Comparison of ENCODE assay signal across 9 mouse cellular contexts in the genomic region with DNA sequence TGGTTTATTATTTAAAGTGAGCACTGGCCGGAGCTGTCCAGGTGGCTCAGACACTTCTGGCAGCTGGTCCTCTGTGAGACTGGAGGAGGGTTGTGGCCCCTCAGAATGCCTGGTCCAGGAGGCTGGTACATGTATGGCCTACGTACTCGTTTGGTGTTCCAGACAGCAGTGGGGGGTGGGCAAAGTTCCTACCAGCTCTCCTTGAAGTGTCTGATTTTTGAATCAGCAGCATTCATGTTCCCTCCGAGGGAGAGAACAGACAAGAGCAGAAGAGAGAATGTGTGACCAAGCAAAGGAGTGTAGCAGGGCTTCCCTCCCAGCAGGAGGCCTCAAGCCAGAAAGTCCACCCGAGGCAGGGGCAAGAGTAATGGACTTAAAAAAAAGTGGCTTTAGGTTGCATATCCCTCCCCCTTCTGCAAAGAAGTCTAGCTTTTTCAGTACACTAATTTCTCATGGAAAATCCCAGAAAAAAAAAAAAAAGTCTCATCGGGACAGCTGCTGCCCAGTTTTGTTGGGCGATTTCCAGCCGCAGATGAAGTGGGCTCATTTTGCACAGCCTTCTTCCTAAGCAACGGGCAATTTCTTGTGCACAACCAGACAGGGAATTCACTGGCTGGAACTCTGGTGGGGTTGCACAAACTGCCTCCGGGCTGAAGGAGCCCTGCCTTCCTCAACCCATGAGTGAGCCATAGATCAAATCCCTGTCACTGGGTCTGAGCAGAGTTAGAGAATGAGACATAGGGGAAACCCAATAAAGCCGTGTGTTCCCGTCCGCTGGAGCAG. TPM values are rescaled to one million over a fixed set of nuclear protein-coding genes. Genes with fewer than 3 reads are reported as not detected.
A peak's percentile ranks its signal among the peaks of the same experiment; 100 is the strongest.
DNase-seq lines count a peak whose midpoint lies in the region; ATAC-seq and TF ChIP-seq lines count a peak whose summit lies in the region.
"Had no signal": no experiment of that assay in that cellular context is flagged by ENCODE, and none has a peak within 500 bp of the region (broad histone marks: within the 10 kb centered on the region; RNA-seq: fewer than 3 reads in every experiment).

No protein-coding gene starts in this region.

- no peaks in the 10 kb centered on the region for H3K9me3 ChIP-seq in hindbrain, embryonic 16.5 days (ENCODE audit: control insufficient read depth, low read length)
- H3K9me3 ChIP-seq in limb, embryonic 12.5 days, result no peaks in the 10 kb centered on the region

- no peak overlapping the region for H3K9ac ChIP-seq in hindbrain, embryonic 16.5 days (ENCODE audit: low read depth, low read length)
- H3K9ac ChIP-seq in limb, embryonic 12.5 days (replicated peaks), result no peak overlapping the region

- no peaks in the 10 kb centered on the region for H3K27me3 ChIP-seq in hindbrain, embryonic 16.5 days (replicated peaks; ENCODE audit: control insufficient read depth, insufficient read depth, low read length)
- H3K27me3 ChIP-seq in limb, embryonic 12.5 days, result no peaks in the 10 kb centered on the region

- H3K27ac ChIP-seq in hindbrain, embryonic 16.5 days (ENCODE audit: low read depth, low read length), result peak overlapping the region; percentile 46; the same call in 1 of the 2 replicates
- peak overlapping the region; percentile 80 for H3K27ac ChIP-seq in limb, embryonic 12.5 days
- H3K27ac ChIP-seq: macrophage had no signal

- no peaks in the 10 kb centered on the region for H3K4me1 ChIP-seq in lung, adult 2 months (ENCODE audit: control insufficient read depth, insufficient read depth, low read length)
- peaks cover 8% of the 10 kb centered on the region for H3K4me1 ChIP-seq in hindbrain, embryonic 16.5 days (ENCODE audit: control insufficient read depth, insufficient read depth, low read depth, low read length)
- H3K4me1 ChIP-seq in limb, embryonic 12.5 days (replicated peaks), result peaks cover 31% of the 10 kb centered on the region

- 67% methylated on average over 13 of the region's 13 CpGs for WGBS in lung, adult 2 months
- 27% methylated on average over 13 of the region's 13 CpGs for WGBS in hindbrain, embryonic 16.5 days
- 35% methylated on average over 13 of the region's 13 CpGs for WGBS in limb, embryonic 12.5 days

- no peak for TF ChIP-seq CTCF in lung, adult 2 months (IDR thresholded peaks at IDR 0.05; ENCODE audit: insufficient read depth, low read length)

- ATAC-seq in hindbrain, embryonic 16.5 days, result peak; percentile 77
- ATAC-seq in limb, embryonic 12.5 days (ENCODE audit: insufficient number of reproducible peaks, insufficient read depth, low FRiP score, low TSS enrichment, low read depth), result peak; percentile 41; the same call in 1 of the 2 replicates

- DNase-seq in adrenal gland, adult 2 months, result peak; percentile 48
- no peak for DNase-seq in adrenal gland, postnatal 4 days (ENCODE audit: low spot score in 2 of 2)
- peak; percentile 10 to 36 for DNase-seq in lung, adult 18-20 months
- DNase-seq in lung, adult 2 months, result no peak
- DNase-seq in right cerebral cortex, postnatal 14 days, result peak; percentile 72
- DNase-seq in spleen, adult 12 weeks (ENCODE audit: low spot score), result no peak

- no peak overlapping the region for H3K4me2 ChIP-seq in hindbrain, embryonic 16.5 days (ENCODE audit: low read length)
- no peak overlapping the region for H3K4me2 ChIP-seq in limb, embryonic 12.5 days

- H3K36me3 ChIP-seq in hindbrain, embryonic 16.5 days (ENCODE audit: control insufficient read depth, insufficient read depth, low read length), result no peaks in the 10 kb centered on the region
- no peaks in the 10 kb centered on the region for H3K36me3 ChIP-seq in limb, embryonic 12.5 days

- TF ChIP-seq POLR2A in lung, adult 2 months (IDR thresholded peaks at IDR 0.05; ENCODE audit: borderline replicate concordance, extremely low read depth, low read depth, low read length), result no peak

- no peak overlapping the region for H3K4me3 ChIP-seq in lung, adult 2 months (replicated peaks; ENCODE audit: extremely low read depth, low read depth, low read length)
- no peak overlapping the region for H3K4me3 ChIP-seq in hindbrain, embryonic 16.5 days (ENCODE audit: low read length)
- H3K4me3 ChIP-seq in limb, embryonic 12.5 days (replicated peaks), result no peak overlapping the region

RNA-seq across cellular contexts. Expression of a gene that starts 28.4 kb away (rescaled TPM):
- 1 to 10 TPM; 2.2 to 4.3 TPM for total RNA-seq in adrenal gland, adult 2 months (2021)
- 4.6 and 6.3 TPM in 2 replicates for polyA plus RNA-seq in adrenal gland, adult 2 months (2012; rRNA removed)
- 1 to 10 TPM; 5.2 to 9.6 TPM for total RNA-seq in adrenal gland, postnatal 4 days (2021)
- 7.2 and 7.5 TPM in 2 replicates for polyA plus RNA-seq in lung, adult 2 months (2012; rRNA removed)
- polyA plus RNA-seq in hindbrain, embryonic 16.5 days (2015; fragmentation: Nextera tagmentation; extraction: Ambion mirVana), result 3.3 and 3.8 TPM in 2 replicates
- polyA plus RNA-seq in limb, embryonic 12.5 days (2016; fragmentation: Nextera tagmentation; extraction: Ambion mirVana), result 11.6 and 12.9 TPM in 2 replicates
- polyA plus RNA-seq: macrophage had no signal

Comparison
In these comparisons a context has a peak if more than half of its experiments do, and no peak if none do; other contexts are left out.
1. DNase-seq: peak in adrenal gland, adult 2 months (single experiment), lung, adult 18-20 months (2 of 2) and right cerebral cortex, postnatal 14 days (single experiment); none in adrenal gland, postnatal 4 days (0 of 2), lung, adult 2 months (single experiment) and spleen, adult 12 weeks (single experiment).